Mouse (Mus musculus) limb, embryonic 12.5 days (tissue): ENCODE results near the gene Olfr155. TPM values are rescaled to one million over a fixed set of nuclear protein-coding genes. Genes with fewer than 3 reads are reported as not detected.
A peak's percentile ranks its signal among the peaks of the same experiment; 100 is the strongest.

Experiments
- ATAC-seq: fragments of 200-750 bp; cut with Nextera tagmentation; 2 replicates; pipeline ENCODE4 v1.8.0; 2017; ENCODE audit warnings: low read depth, moderate TSS enrichment; ENCODE audit not compliant: insufficient number of reproducible peaks, insufficient read depth, low FRiP score, low TSS enrichment
- H3K27ac ChIP-seq: fragments of 300-500 bp; sonication (generic); 2 replicates; pipeline ENCODE4 v1.5.1; 2016; ENCODE audit warnings: mild to moderate bottlenecking, moderate library complexity
- H3K27me3 ChIP-seq: fragments of 300-500 bp; sonication (generic); 2 replicates; pipeline ENCODE4 v1.6.1; 2016; ENCODE audit warnings: mild to moderate bottlenecking, moderate library complexity
- H3K36me3 ChIP-seq: fragments of 300-500 bp; sonication (generic); 2 replicates; pipeline ENCODE4 v1.6.1; 2016; ENCODE audit warnings: mild to moderate bottlenecking, moderate library complexity
- H3K4me1 ChIP-seq: fragments of 300-500 bp; sonication (generic); replicated peaks from 2 replicates; pipeline ENCODE4 v1.6.1; 2016
- H3K4me2 ChIP-seq: fragments of 300-500 bp; sonication (generic); 2 replicates; pipeline ENCODE4 v1.6.1; 2016; ENCODE audit warnings: mild to moderate bottlenecking, moderate library complexity
- H3K4me3 ChIP-seq: fragments of 300-500 bp; sonication (generic); replicated peaks from 2 replicates; pipeline ENCODE4 v1.5.1; 2016; ENCODE audit warnings: mild to moderate bottlenecking
- H3K9ac ChIP-seq: fragments of 300-500 bp; sonication (generic); replicated peaks from 2 replicates; pipeline ENCODE4 v1.6.1; 2016; ENCODE audit warnings: mild to moderate bottlenecking, moderate library complexity
- H3K9me3 ChIP-seq: fragments of 300-500 bp; sonication (generic); 2 replicates; pipeline ENCODE4 v1.6.1; 2016; ENCODE audit warnings: mild to moderate bottlenecking, moderate library complexity
- WGBS: fragments of 180-500 bp; shearing (Covaris S2); methylation state at CpG from one replicate; pipeline ENCODE4 v1.1.7; 2016; 5-methylcytosine and 5-hydroxymethylcytosine counted together
- polyA plus RNA-seq: library from polyadenylated mRNA; unstranded; fragments of >200 nt; fragmentation: Nextera tagmentation; extraction: Ambion mirVana; gene quantifications from 2 replicates; pipeline ENCODE4 v1.2.1, GENCODE M21; 2016

Olfr155 gene
- polyA plus RNA-seq, 1 experiment from 2014 or later: not detected

DNA sequence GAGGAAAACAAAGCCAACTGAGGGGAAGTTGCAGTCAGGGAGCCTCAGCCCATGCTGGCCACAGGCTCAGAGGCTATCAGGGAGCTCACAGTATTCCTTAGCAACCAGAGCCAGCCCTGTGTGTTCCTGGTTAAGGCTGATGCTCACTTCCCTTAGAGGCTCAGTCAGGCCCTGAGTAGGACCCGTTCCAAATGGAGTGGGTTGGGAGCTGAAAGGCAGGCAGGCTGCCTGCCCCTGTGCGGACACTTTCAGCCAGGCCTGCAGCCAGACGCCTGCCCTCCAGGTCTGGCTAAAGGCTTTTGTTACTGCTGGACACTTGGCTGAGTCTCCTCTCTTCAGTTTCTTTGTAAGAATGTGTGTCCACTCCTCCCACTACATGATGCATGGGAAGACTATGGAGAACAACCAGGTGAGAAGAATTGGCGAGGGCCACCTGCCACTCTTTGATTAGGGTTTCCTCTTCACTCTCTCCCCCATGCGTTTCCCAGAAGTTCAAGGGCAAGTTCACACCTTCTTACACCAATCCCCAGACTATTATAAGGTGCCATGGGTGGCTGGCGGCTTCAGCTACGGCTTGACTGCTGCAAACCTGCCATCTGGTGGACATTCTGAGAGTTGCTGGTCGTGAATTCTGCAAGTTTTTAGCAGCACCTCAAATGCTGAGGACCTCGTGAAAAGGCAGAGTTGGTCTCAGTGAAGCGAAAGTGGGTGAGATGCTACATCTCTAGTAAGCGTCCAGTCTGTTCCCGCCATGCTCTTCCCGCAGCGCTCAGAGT lies 9.6 kb downstream of the Olfr155 start:
- H3K4me3 ChIP-seq: no peak overlapping the region
- ATAC-seq: no peak
- H3K27me3 ChIP-seq: no peaks in the 10 kb centered on the region
- H3K4me2 ChIP-seq: no peak overlapping the region
- no peaks in the 10 kb centered on the region for H3K9me3 ChIP-seq
- no peak overlapping the region for H3K27ac ChIP-seq
- no peaks in the 10 kb centered on the region for H3K36me3 ChIP-seq
- H3K4me1 ChIP-seq: no peaks in the 10 kb centered on the region
- H3K9ac ChIP-seq: no peak overlapping the region
- 17% methylated on average over 14 of the region's 14 CpGs for WGBS

- no peak for ATAC-seq
- H3K27ac ChIP-seq: no peak overlapping the region
- no peaks in the 10 kb centered on the region for H3K4me1 ChIP-seq
- no peak overlapping the region for H3K9ac ChIP-seq
- no peak overlapping the region for H3K4me2 ChIP-seq
- H3K9me3 ChIP-seq: no peaks in the 10 kb centered on the region
- H3K4me3 ChIP-seq: no peak overlapping the region
- H3K36me3 ChIP-seq: no peaks in the 10 kb centered on the region
- H3K27me3 ChIP-seq: no peaks in the 10 kb centered on the region
- 67% methylated on average over 4 of the region's 4 CpGs for WGBS
Observed at GRCm38 (mm10) chr4:43863298-43863697, 11.9 kb downstream of the Olfr155 start.

- no peaks in the 10 kb centered on the region for H3K27me3 ChIP-seq
- H3K4me3 ChIP-seq: no peak overlapping the region
- no peak for ATAC-seq
- peaks cover 10% of the 10 kb centered on the region; the same call in 1 of the 2 replicates for H3K9me3 ChIP-seq
- no peak overlapping the region for H3K9ac ChIP-seq
- WGBS: 82% methylated on average over 10 of the region's 10 CpGs
- H3K4me1 ChIP-seq: peaks cover 4% of the 10 kb centered on the region; the same call in 1 of the 2 replicates
- no peaks in the 10 kb centered on the region for H3K36me3 ChIP-seq
- no peak overlapping the region for H3K27ac ChIP-seq
- H3K4me2 ChIP-seq: no peak overlapping the region
Observed at GRCm38 (mm10) chr4:43869821-43870220, 18.5 kb downstream of the Olfr155 start.

DNA sequence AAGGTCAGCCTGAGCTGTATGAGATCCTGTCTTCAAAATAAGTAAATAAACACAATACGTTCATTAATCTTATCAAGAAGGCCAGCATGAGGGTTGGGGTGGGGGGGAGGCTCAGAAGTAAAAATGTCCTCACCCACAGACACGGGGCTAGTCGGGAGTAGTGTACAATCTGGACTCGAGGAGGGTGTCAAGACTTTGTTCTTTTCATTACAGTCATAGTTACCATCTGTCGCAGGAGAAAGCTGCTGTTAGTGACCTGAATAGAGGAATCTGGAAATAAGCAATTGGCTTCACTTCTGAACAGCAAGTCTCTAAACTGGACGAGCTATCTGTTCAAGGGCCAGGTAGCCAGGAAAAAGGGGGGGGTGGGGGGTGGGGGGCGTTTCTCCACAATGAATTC lies 23.1 kb downstream of the Olfr155 start:
- no peak overlapping the region for H3K27ac ChIP-seq
- H3K36me3 ChIP-seq: no peaks in the 10 kb centered on the region
- ATAC-seq: no peak
- H3K4me2 ChIP-seq: peak overlapping the region; percentile 90
- H3K4me3 ChIP-seq: peak overlapping the region; percentile 88
- H3K4me1 ChIP-seq: peaks cover 31% of the 10 kb centered on the region
- H3K9me3 ChIP-seq: 0 out of 2 replicates have a peak, but pooled peaks cover under 1% of the 10 kb centered on the region
- WGBS: 55% methylated on average over 7 of the region's 7 CpGs
- no peaks in the 10 kb centered on the region for H3K27me3 ChIP-seq
- peak overlapping the region; percentile 87 for H3K9ac ChIP-seq

- Histone ChIP-seq H3K4me1 (peaks cover 31% of the 10 kb centered on the region), H3K4me2 (peak within 1 kb of the TSS; percentile 90), H3K9me3 (no peaks in the 10 kb centered on the region), H3K4me3 (peak within 1 kb of the TSS; percentile 88), H3K36me3 (no peaks in the 10 kb centered on the region), H3K27me3 (no peaks in the 10 kb centered on the region), H3K9ac (peak within 1 kb of the TSS; percentile 87), H3K27ac (peak within 1 kb of the TSS; percentile 83)
- peak; percentile 89 for ATAC-seq
- WGBS: under 1% methylated on average over 73 of the region's 73 CpGs
Observed at GRCm38 (mm10) chr4:43875160-43875918, 24.0 kb downstream of the Olfr155 start, which contains the start of gene Reck. Reck (plus strand) TSS chr4:43875530.

DNA sequence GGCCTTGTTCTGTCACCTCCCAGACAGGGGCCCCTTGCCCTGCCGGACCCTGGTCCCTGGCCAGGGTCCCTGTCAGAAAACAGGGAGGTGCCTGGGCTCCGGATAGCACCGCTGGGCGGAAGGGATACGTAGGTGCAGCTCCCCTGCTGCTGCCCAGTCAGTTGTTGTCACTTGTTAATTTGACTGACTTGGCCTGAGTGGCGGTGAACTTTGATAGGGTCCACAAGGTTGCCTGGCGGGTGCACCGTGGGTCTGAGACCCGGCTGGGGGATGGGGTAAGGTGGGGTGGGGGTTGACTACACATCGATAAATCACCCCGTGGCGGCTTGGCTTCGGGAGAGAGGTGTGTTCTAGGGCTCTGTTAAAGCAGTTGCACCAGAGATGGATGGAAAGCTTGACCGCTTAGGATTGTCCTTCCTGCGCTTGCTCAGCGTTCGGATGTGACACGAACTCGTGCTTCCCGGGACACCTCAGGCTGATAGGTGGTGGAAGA lies 24.6 kb downstream of the Olfr155 start:
- Histone ChIP-seq H3K9ac (peak overlapping the region; percentile 87), H3K27me3 (no peaks in the 10 kb centered on the region), H3K4me1 (peaks cover 31% of the 10 kb centered on the region), H3K4me3 (peak overlapping the region; percentile 88), H3K9me3 (no peaks in the 10 kb centered on the region), H3K27ac (peak overlapping the region; percentile 83), H3K36me3 (no peaks in the 10 kb centered on the region), H3K4me2 (peak overlapping the region; percentile 90)
- 0% methylated on average over 20 of the region's 20 CpGs for WGBS
- peak; percentile 40; the same call in 1 of the 2 replicates for ATAC-seq

DNA sequence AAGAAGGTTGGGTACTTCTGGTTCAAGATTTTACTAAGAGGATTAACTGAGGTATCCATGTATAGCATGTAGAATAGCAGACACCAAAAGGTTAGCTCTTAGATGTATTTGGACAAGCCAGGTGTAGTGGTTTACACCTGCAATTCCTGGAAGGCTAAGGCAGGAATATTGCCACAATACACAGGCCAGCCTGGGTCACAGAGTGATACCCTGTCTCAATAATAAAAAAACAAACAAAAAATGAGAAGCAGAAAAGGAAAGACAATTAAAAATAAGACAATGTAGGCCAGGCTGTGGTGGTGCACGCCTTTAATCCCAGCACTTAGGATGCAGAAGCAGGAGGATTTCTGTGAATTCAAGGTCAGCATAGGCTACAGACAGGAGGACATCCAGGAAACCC lies 25.9 kb downstream of the Olfr155 start:
- no peak for ATAC-seq
- 95% methylated on average over 1 of the region's 1 CpGs for WGBS
- Histone ChIP-seq H3K9me3 (no peaks in the 10 kb centered on the region), H3K4me2 (no peak overlapping the region), H3K9ac (0 out of 2 replicates have a peak overlapping the region, but pooled peaks have one; percentile 5), H3K36me3 (no peaks in the 10 kb centered on the region), H3K27ac (no peak overlapping the region), H3K4me3 (no peak overlapping the region), H3K27me3 (no peaks in the 10 kb centered on the region), H3K4me1 (peaks cover 31% of the 10 kb centered on the region)

- H3K36me3 ChIP-seq: no peaks in the 10 kb centered on the region
- H3K9ac ChIP-seq: no peak overlapping the region
- H3K9me3 ChIP-seq: no peaks in the 10 kb centered on the region
- WGBS: 36% methylated on average over 5 of the region's 5 CpGs
- H3K4me3 ChIP-seq: no peak overlapping the region
- no peak for ATAC-seq
- peak overlapping the region; percentile 46; the same call in 1 of the 2 replicates for H3K27ac ChIP-seq
- H3K4me1 ChIP-seq: peaks cover 31% of the 10 kb centered on the region
- no peaks in the 10 kb centered on the region for H3K27me3 ChIP-seq
- H3K4me2 ChIP-seq: no peak overlapping the region
Observed at GRCm38 (mm10) chr4:43878121-43878776, 26.9 kb downstream of the Olfr155 start.

DNA sequence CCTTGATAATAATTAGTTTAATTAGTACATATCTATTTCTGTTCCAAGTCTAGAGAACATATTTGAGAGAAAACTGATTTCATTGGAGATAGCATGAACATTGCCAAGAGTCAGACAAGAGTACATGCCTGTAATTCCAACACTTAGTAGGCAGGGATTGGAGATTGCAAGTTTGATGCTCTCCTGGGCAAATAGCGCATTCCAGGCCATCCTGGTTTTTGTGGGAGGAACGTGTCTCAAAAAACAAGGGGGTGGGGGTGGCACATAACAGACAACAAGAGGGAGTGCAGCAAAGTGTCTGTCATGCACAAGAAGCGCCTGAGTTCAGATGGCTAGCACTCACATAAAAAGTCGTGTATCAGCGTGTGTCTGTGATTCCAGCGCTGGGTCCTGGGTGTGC lies 28.2 kb downstream of the Olfr155 start:
- peaks cover 43% of the 10 kb centered on the region for H3K4me1 ChIP-seq
- H3K4me3 ChIP-seq: no peak overlapping the region
- H3K9ac ChIP-seq: no peak overlapping the region
- no peaks in the 10 kb centered on the region for H3K27me3 ChIP-seq
- H3K36me3 ChIP-seq: no peaks in the 10 kb centered on the region
- 70% methylated on average over 6 of the region's 6 CpGs for WGBS
- ATAC-seq: no peak
- H3K27ac ChIP-seq: no peak overlapping the region
- H3K4me2 ChIP-seq: no peak overlapping the region
- no peaks in the 10 kb centered on the region for H3K9me3 ChIP-seq

DNA sequence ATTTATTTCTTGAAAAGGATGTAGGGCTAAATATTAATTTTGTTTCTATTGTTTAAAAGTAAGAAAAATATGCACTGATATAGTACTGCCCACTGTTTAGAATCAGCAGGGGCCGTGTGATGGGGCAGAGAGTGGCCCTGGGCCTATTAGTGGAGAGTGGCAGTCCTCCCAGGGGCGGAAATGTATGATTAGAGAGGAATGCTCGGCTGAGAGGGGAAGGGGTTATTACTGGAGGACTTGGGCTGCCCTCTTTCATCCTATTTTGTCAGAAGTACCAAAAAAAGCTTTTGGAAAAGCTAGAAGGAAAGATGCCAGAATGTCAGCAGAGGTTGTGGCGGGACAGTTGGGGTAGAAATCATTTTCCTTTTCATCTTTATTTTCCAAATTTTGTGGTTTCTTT lies 32.8 kb downstream of the Olfr155 start:
- no peaks in the 10 kb centered on the region for H3K9me3 ChIP-seq
- H3K4me2 ChIP-seq: peak overlapping the region; percentile 19; the same call in 1 of the 2 replicates
- 18% methylated on average over 4 of the region's 4 CpGs for WGBS
- no peak overlapping the region for H3K9ac ChIP-seq
- peaks cover 3% of the 10 kb centered on the region; the same call in 1 of the 2 replicates for H3K36me3 ChIP-seq
- H3K4me1 ChIP-seq: peaks cover 26% of the 10 kb centered on the region
- ATAC-seq: no peak
- no peak overlapping the region for H3K27ac ChIP-seq
- H3K4me3 ChIP-seq: no peak overlapping the region
- H3K27me3 ChIP-seq: no peaks in the 10 kb centered on the region

- ATAC-seq: no peak
- no peaks in the 10 kb centered on the region for H3K4me1 ChIP-seq
- H3K4me2 ChIP-seq: no peak overlapping the region
- H3K36me3 ChIP-seq: peaks cover 15% of the 10 kb centered on the region; the same call in 1 of the 2 replicates
- no peaks in the 10 kb centered on the region for H3K27me3 ChIP-seq
- no peaks in the 10 kb centered on the region for H3K9me3 ChIP-seq
- no peak overlapping the region for H3K9ac ChIP-seq
- no peak overlapping the region for H3K4me3 ChIP-seq
- no peak overlapping the region for H3K27ac ChIP-seq
- WGBS: 79% methylated on average over 3 of the region's 3 CpGs
Observed at GRCm38 (mm10) chr4:43891247-43891646, 39.9 kb downstream of the Olfr155 start.
